Mouse (Mus musculus): ENCODE measurements at regions not wholly inside any gene's neighbourhood (a gene's known extent, or its start where the extent isn't known, plus 50 kb on each side); places are given as distances from the start of the nearest gene placed in this dataset.

GRCm38 (mm10) chr15:36893407-36893969 is 114.1 kb downstream of the Zfp706 start:
- ATAC-seq (replicated peaks; ENCODE audit: low FRiP score, low read depth): no peak
- 0 out of 2 replicates have a peak, but pooled peaks cover 3% of the 10 kb centered on the region for H3K4me1 ChIP-seq (replicated peaks; ENCODE audit: insufficient read depth, low read length)
- H3K4me3 ChIP-seq (replicated peaks; ENCODE audit: low read depth, low read length): no peak overlapping the region
- H3K4me2 ChIP-seq (ENCODE audit: low read length): no peak overlapping the region
- no peaks in the 10 kb centered on the region for H3K27me3 ChIP-seq (ENCODE audit: insufficient read depth, low read length)
- no peaks in the 10 kb centered on the region for H3K36me3 ChIP-seq (ENCODE audit: insufficient read depth, low read length)
- DNase-seq (ENCODE audit: low spot score): peak; percentile 40
- no peak for TF ChIP-seq CTCF (IDR thresholded peaks at IDR 0.05; ENCODE audit: low read depth)
- no peaks in the 10 kb centered on the region for H3K9me3 ChIP-seq (replicated peaks; ENCODE audit: low read length)
- 41% methylated on average over 4 of the region's 4 CpGs for WGBS
- no peak overlapping the region for H3K9ac ChIP-seq (ENCODE audit: low read depth, low read length)
- H3K27ac ChIP-seq: no peak overlapping the region

DNA sequence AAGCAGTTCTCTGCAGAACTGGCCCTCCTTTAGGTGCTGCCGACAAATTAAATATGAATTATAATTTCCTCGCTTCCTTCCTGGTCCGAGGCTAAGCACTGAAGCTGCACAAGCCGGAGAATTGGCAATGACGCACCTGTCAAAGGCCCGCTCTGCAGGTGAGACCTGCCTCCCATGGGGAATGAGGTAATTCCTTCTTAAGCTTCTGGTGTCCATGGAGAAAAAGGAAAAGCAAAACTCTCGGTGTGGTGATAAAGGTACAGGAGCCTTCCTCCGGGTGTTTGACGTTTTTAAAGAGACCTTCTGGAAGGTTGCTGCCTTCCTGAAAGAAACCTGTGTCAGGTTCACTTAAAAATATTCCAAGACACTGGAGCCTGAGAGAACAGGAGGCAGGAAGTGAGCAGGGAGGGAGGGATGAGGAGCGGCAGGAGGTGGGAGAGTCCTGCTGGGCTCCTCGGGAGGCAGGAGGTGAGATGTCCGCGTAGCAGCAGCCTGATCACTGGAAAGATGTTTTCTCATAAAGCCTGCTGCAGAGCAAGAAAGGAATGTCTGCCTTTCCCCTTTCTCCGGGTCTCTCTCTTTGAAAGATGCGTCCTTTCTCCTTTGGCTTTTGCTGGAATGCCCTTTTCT is 114.9 kb downstream of the Zfp706 start:
- ATAC-seq (replicated peaks; ENCODE audit: low FRiP score, low read depth): no peak
- H3K27me3 ChIP-seq (ENCODE audit: insufficient read depth, low read length): no peaks in the 10 kb centered on the region
- DNase-seq (ENCODE audit: low spot score): no peak
- peak overlapping the region; percentile 27 for H3K4me2 ChIP-seq (ENCODE audit: low read length)
- WGBS: 12% methylated on average over 15 of the region's 15 CpGs
- H3K9me3 ChIP-seq (replicated peaks; ENCODE audit: low read length): no peaks in the 10 kb centered on the region
- no peak for TF ChIP-seq CTCF (IDR thresholded peaks at IDR 0.05; ENCODE audit: low read depth)
- no peak overlapping the region for H3K27ac ChIP-seq
- H3K4me3 ChIP-seq (replicated peaks; ENCODE audit: low read depth, low read length): no peak overlapping the region
- H3K9ac ChIP-seq (ENCODE audit: low read depth, low read length): no peak overlapping the region
- no peaks in the 10 kb centered on the region for H3K36me3 ChIP-seq (ENCODE audit: insufficient read depth, low read length)
- H3K4me1 ChIP-seq (replicated peaks; ENCODE audit: insufficient read depth, low read length): 0 out of 2 replicates have a peak, but pooled peaks cover 3% of the 10 kb centered on the region

- ATAC-seq (replicated peaks; ENCODE audit: low FRiP score, low read depth): no peak
- H3K4me2 ChIP-seq (ENCODE audit: low read length): no peak overlapping the region
- TF ChIP-seq CTCF (IDR thresholded peaks at IDR 0.05; ENCODE audit: low read depth): no peak
Measured at GRCm38 (mm10) chr15:36891851-36892250, 115.7 kb downstream of the Zfp706 start.

DNA sequence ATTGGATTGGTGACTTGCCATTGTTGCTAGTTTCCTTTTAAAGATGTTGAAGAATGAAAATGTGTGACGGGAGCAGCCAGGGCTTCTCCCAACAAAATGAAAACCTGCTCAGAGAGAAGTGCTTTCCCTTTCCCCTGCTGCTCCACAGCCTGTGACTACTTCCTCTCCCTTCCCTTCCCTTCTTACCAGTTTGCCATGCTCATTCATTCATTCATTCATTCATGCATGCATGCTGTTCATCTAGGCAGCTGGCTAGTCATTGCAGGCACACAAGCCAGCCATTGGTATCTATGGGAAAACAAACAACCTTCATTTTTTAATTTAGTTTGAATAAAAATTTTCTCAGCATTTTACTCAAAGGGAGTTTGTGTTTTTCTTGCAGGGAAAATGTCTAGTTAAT is 116.3 kb downstream of the Zfp706 start:
- Histone ChIP-seq H3K4me2 (ENCODE audit: low read length) (no peak overlapping the region), H3K27ac (no peak overlapping the region), H3K27me3 (ENCODE audit: insufficient read depth, low read length) (no peaks in the 10 kb centered on the region), H3K36me3 (ENCODE audit: insufficient read depth, low read length) (no peaks in the 10 kb centered on the region), H3K9me3 (replicated peaks; ENCODE audit: low read length) (no peaks in the 10 kb centered on the region), H3K4me3 (replicated peaks; ENCODE audit: low read depth, low read length) (no peak overlapping the region), H3K9ac (ENCODE audit: low read depth, low read length) (no peak overlapping the region), H3K4me1 (replicated peaks; ENCODE audit: insufficient read depth, low read length) (0 out of 2 replicates have a peak, but pooled peaks cover 3% of the 10 kb centered on the region)
- ATAC-seq (replicated peaks; ENCODE audit: low FRiP score, low read depth): no peak
- 76% methylated on average over 1 of the region's 1 CpGs for WGBS
- no peak for TF ChIP-seq CTCF (IDR thresholded peaks at IDR 0.05; ENCODE audit: low read depth)
- DNase-seq (ENCODE audit: low spot score): no peak

More at GRCm38 (mm10) chr15:36891851-36892250, 115.7 kb downstream of the Zfp706 start:
- Histone ChIP-seq H3K4me3 (replicated peaks; ENCODE audit: low read depth, low read length) (no peak overlapping the region), H3K9ac (ENCODE audit: low read depth, low read length) (no peak overlapping the region), H3K27ac (no peak overlapping the region), H3K36me3 (ENCODE audit: insufficient read depth, low read length) (no peaks in the 10 kb centered on the region), H3K4me1 (replicated peaks; ENCODE audit: insufficient read depth, low read length) (0 out of 2 replicates have a peak, but pooled peaks cover 3% of the 10 kb centered on the region), H3K9me3 (replicated peaks; ENCODE audit: low read length) (no peaks in the 10 kb centered on the region), H3K27me3 (ENCODE audit: insufficient read depth, low read length) (no peaks in the 10 kb centered on the region)
- WGBS: 28% methylated on average over 12 of the region's 12 CpGs
- DNase-seq (ENCODE audit: low spot score): no peak

GRCm38 (mm10) chr15:36889072-36889471 is 118.5 kb downstream of the Zfp706 start:
- DNase-seq (ENCODE audit: low spot score) (no peak), ATAC-seq (replicated peaks; ENCODE audit: low FRiP score, low read depth) (no peak)
- peak; percentile 11; the same call in 1 of the 2 replicates for TF ChIP-seq CTCF (IDR thresholded peaks at IDR 0.05; ENCODE audit: low read depth)
- Histone ChIP-seq H3K4me3 (replicated peaks; ENCODE audit: low read depth, low read length) (no peak overlapping the region), H3K9ac (ENCODE audit: low read depth, low read length) (no peak overlapping the region), H3K4me2 (ENCODE audit: low read length) (no peak overlapping the region), H3K36me3 (ENCODE audit: insufficient read depth, low read length) (no peaks in the 10 kb centered on the region), H3K4me1 (replicated peaks; ENCODE audit: insufficient read depth, low read length) (0 out of 2 replicates have a peak, but pooled peaks cover 3% of the 10 kb centered on the region), H3K27me3 (ENCODE audit: insufficient read depth, low read length) (no peaks in the 10 kb centered on the region), H3K27ac (no peak overlapping the region), H3K9me3 (replicated peaks; ENCODE audit: low read length) (no peaks in the 10 kb centered on the region)
- WGBS: 68% methylated on average over 3 of the region's 3 CpGs

- no peak overlapping the region for H3K27ac ChIP-seq
- H3K4me2 ChIP-seq (ENCODE audit: low read length): no peak overlapping the region
- H3K27me3 ChIP-seq (ENCODE audit: insufficient read depth, low read length): no peaks in the 10 kb centered on the region
- 0 out of 2 replicates have a peak, but pooled peaks cover 3% of the 10 kb centered on the region for H3K4me1 ChIP-seq (replicated peaks; ENCODE audit: insufficient read depth, low read length)
- no peaks in the 10 kb centered on the region for H3K9me3 ChIP-seq (replicated peaks; ENCODE audit: low read length)
- DNase-seq (ENCODE audit: low spot score): no peak
- H3K36me3 ChIP-seq (ENCODE audit: insufficient read depth, low read length): no peaks in the 10 kb centered on the region
- H3K9ac ChIP-seq (ENCODE audit: low read depth, low read length): no peak overlapping the region
- 77% methylated on average over 11 of the region's 11 CpGs for WGBS
- TF ChIP-seq CTCF (IDR thresholded peaks at IDR 0.05; ENCODE audit: low read depth): no peak
- no peak for ATAC-seq (replicated peaks; ENCODE audit: low FRiP score, low read depth)
- no peak overlapping the region for H3K4me3 ChIP-seq (replicated peaks; ENCODE audit: low read depth, low read length)
Measured at GRCm38 (mm10) chr15:36888351-36889069, 119.1 kb downstream of the Zfp706 start.
